Mouse (Mus musculus): Measurements from ENCODE around the gene Zbtb49. TPM values are rescaled to one million over a fixed set of nuclear protein-coding genes. Genes with fewer than 3 reads are reported as not detected.

Zbtb49 gene
- polyA plus RNA-seq, 1 experiment from 2014 or later, result 16.9 TPM

GRCm38 (mm10) chr5:38152201-38153108, 67.8 kb downstream of the Zbtb49 start:
- no peak overlapping the region for H3K4me3 ChIP-seq
- no peak for ATAC-seq (ENCODE audit: insufficient number of reproducible peaks, insufficient read depth, low FRiP score, low TSS enrichment, low read depth)
- H3K4me1 ChIP-seq, result peaks cover 6% of the 10 kb centered on the region
- no peak overlapping the region for H3K27ac ChIP-seq
- peaks cover 99% of the 10 kb centered on the region for H3K36me3 ChIP-seq
- no peaks in the 10 kb centered on the region for H3K9me3 ChIP-seq
- H3K27me3 ChIP-seq, result no peaks in the 10 kb centered on the region
- 87% methylated on average over 10 of the region's 10 CpGs for WGBS
- no peak overlapping the region for H3K4me2 ChIP-seq
- H3K9ac ChIP-seq, result no peak overlapping the region

DNA sequence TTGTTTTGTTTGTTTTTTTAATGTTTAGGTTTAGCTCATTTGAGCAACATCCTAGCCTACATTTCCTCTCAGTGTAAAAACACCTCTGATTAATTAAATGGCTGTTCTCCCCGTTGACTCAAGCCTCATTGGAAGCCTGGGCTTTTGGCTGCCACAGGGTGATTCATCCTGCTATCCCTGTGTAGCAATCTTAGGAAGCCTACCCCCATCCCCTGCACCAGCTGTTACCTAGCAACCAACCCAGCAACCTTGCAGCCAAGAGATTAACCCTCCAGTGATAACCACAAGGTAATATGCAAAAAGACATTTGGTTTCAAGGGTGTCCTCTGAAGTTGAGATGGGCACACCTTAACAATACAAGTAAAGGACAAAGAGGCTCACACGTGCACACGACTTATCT, 69.0 kb downstream of the Zbtb49 start:
- no peak for ATAC-seq (ENCODE audit: insufficient number of reproducible peaks, insufficient read depth, low FRiP score, low TSS enrichment, low read depth)
- H3K9me3 ChIP-seq, result no peaks in the 10 kb centered on the region
- no peaks in the 10 kb centered on the region for H3K4me1 ChIP-seq
- no peak overlapping the region for H3K4me2 ChIP-seq
- H3K4me3 ChIP-seq, result no peak overlapping the region
- H3K36me3 ChIP-seq, result peaks cover 99% of the 10 kb centered on the region
- no peak overlapping the region for H3K9ac ChIP-seq
- no peaks in the 10 kb centered on the region for H3K27me3 ChIP-seq
- 78% methylated on average over 3 of the region's 3 CpGs for WGBS
- H3K27ac ChIP-seq, result no peak overlapping the region

DNA sequence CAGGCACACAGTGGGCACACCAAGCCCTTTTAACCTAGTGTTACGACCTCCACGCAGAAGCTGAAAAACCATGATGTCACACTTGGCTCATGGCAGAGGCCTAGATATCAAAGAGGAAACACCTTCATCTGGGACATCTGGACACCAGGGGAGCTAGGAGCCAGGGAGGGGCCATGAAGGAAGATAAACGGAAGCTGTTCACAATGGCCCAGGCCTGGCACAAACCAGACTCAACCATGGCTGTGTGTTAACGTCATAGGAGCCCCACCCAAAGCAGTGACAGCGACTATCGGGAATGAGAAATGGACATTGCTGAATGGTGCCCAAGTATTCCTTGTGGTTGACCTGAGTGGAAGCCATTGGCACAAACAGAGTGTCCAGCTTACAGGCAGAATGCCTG, 73.7 kb downstream of the Zbtb49 start:
- no peak overlapping the region for H3K4me3 ChIP-seq
- H3K9me3 ChIP-seq, result no peaks in the 10 kb centered on the region
- no peaks in the 10 kb centered on the region for H3K4me1 ChIP-seq
- H3K9ac ChIP-seq, result no peak overlapping the region
- WGBS, result 82% methylated on average over 6 of the region's 6 CpGs
- H3K36me3 ChIP-seq, result peaks cover 96% of the 10 kb centered on the region
- no peak overlapping the region for H3K27ac ChIP-seq
- no peak overlapping the region for H3K4me2 ChIP-seq
- H3K27me3 ChIP-seq, result no peaks in the 10 kb centered on the region
- no peak for ATAC-seq (ENCODE audit: insufficient number of reproducible peaks, insufficient read depth, low FRiP score, low TSS enrichment, low read depth)

DNA sequence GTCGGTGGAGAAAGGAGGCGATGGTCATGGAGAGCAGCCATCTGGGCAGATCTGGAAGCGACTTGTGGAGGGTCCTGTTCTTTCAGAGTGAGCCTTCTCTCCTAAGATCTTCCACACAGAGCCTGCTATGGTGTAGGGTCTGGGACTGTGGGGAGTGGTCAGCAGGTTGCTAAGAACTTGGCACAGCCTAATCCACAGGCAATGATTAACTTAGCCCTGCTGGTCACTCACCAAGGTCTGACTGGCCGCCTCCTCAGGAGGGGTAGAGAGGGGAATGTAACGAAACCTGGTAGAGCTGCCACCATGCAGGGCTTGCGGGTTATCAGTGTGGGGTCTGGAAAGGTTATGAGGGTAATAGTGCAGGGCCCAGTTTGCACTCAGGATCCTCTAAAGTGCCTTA, 79.4 kb downstream of the Zbtb49 start:
- no peak overlapping the region for H3K4me3 ChIP-seq
- H3K4me2 ChIP-seq, result no peak overlapping the region
- no peak for ATAC-seq (ENCODE audit: insufficient number of reproducible peaks, insufficient read depth, low FRiP score, low TSS enrichment, low read depth)
- no peak overlapping the region for H3K27ac ChIP-seq
- no peaks in the 10 kb centered on the region for H3K9me3 ChIP-seq
- WGBS, result 93% methylated on average over 6 of the region's 6 CpGs
- no peaks in the 10 kb centered on the region for H3K27me3 ChIP-seq
- H3K36me3 ChIP-seq, result peaks cover 97% of the 10 kb centered on the region
- H3K9ac ChIP-seq, result no peak overlapping the region
- H3K4me1 ChIP-seq, result no peaks in the 10 kb centered on the region

Other genes starting within 250 kb of the Zbtb49 start
- gene Stx18, start 181.7 kb downstream of the Zbtb49 start, polyA plus RNA-seq (2015; fragmentation: Nextera tagmentation; extraction: Ambion mirVana), result 61.7 and 67.5 TPM in 2 replicates
- 169 and 180 TPM in 2 replicates for gene Nsg1, start 60.5 kb downstream of the Zbtb49 start, polyA plus RNA-seq (2015; fragmentation: Nextera tagmentation; extraction: Ambion mirVana)
- gene Lyar, start within 50 bp of the Zbtb49 start, polyA plus RNA-seq (2015; fragmentation: Nextera tagmentation; extraction: Ambion mirVana), result 103 and 133 TPM in 2 replicates
- gene Tmem128, start 39.7 kb upstream of the Zbtb49 start, polyA plus RNA-seq (2015; fragmentation: Nextera tagmentation; extraction: Ambion mirVana), result 65.7 and 71.6 TPM in 2 replicates
- not detected in 2 replicates for gene Otop1, start 55.5 kb upstream of the Zbtb49 start, polyA plus RNA-seq (2015; fragmentation: Nextera tagmentation; extraction: Ambion mirVana)
- gene Drd5, start 98.9 kb upstream of the Zbtb49 start, polyA plus RNA-seq (2015; fragmentation: Nextera tagmentation; extraction: Ambion mirVana), result 0.08 and 0.22 TPM in 2 replicates

Data from embryonic facial prominence, embryonic 13.5 days (tissue).